Mouse (Mus musculus) liver, adult 2 months (tissue): Measurements from ENCODE around the gene Btbd8. TPM values are rescaled to one million over a fixed set of nuclear protein-coding genes. Genes with fewer than 3 reads are reported as not detected.

Experiments
- DNase-seq: peaks from one replicate; pipeline ENCODE4 v3.0.0-alpha.2; 2011; ENCODE audit warnings: low read depth, low spot score; ENCODE audit errors: extremely low read depth
- H3K27ac ChIP-seq: fragments of 200-500 bp; replicated peaks from 2 replicates; pipeline ENCODE4 v1.5.1; 2012; ENCODE audit warnings: low read depth, mild to moderate bottlenecking, control low read depth, inconsistent platforms, low read length; ENCODE audit not compliant: insufficient read depth
- H3K27me3 ChIP-seq: fragments of 200-500 bp; 2 replicates; pipeline ENCODE4 v1.6.1; 2012; ENCODE audit warnings: mild to moderate bottlenecking, moderate library complexity, low read length, inconsistent platforms; ENCODE audit not compliant: control insufficient read depth, insufficient read depth
- H3K36me3 ChIP-seq: fragments of 200-500 bp; 2 replicates; pipeline ENCODE4 v1.6.1; 2012; ENCODE audit warnings: low read length, inconsistent platforms; ENCODE audit not compliant: control insufficient read depth, insufficient read depth
- H3K4me1 ChIP-seq: fragments of 200-500 bp; 2 replicates; pipeline ENCODE4 v1.6.1; 2011; ENCODE audit warnings: low read length; ENCODE audit not compliant: control insufficient read depth, insufficient read depth
- H3K4me3 ChIP-seq: fragments of 200-500 bp; 2 replicates; pipeline ENCODE4 v1.5.1; 2011; ENCODE audit warnings: low read depth, mild to moderate bottlenecking, control low read depth, low read length, moderate library complexity; ENCODE audit not compliant: insufficient read depth
- H3K79me2 ChIP-seq: fragments of 200-500 bp; 2 replicates; pipeline ENCODE4 v1.6.1; 2012; ENCODE audit warnings: inconsistent platforms, mild to moderate bottlenecking, low read length, moderate library complexity; ENCODE audit not compliant: control insufficient read depth, insufficient read depth
- H3K9ac ChIP-seq: fragments of 200-500 bp; 2 replicates; pipeline ENCODE4 v1.6.1; 2012; ENCODE audit warnings: low read depth, mild to moderate bottlenecking, control low read depth, inconsistent platforms, low read length
- CTCF ChIP-seq: fragments of 200-500 bp; IDR thresholded peaks from 2 replicates; pipeline ENCODE4 v1.5.1; 2011; ENCODE audit warnings: low read depth, low read length, control low read depth
- POLR2A ChIP-seq: fragments of 200-500 bp; IDR thresholded peaks from 2 replicates; pipeline ENCODE4 v1.6.1; 2011; ENCODE audit warnings: low read length, control low read depth; ENCODE audit not compliant: insufficient read depth; ENCODE audit errors: extremely low read depth
- WGBS: fragments of 180-500 bp; shearing (Covaris S2); methylation state at CpG from one replicate; pipeline ENCODE4 v1.1.7; 2018; 5-methylcytosine and 5-hydroxymethylcytosine counted together
- polyA plus RNA-seq: library from polyadenylated mRNA; depleted of rRNA; stranded (reverse); fragments of >200 nt; gene quantifications from 2 replicates; pipeline ENCODE4 v1.2.3, GENCODE M21; 2012
- total RNA-seq: library from RNA; depleted of rRNA; stranded (reverse); fragments of >200 nt; gene quantifications from 2 replicates; pipeline ENCODE4 v1.2.3, GENCODE M21; 2014

Gene Btbd8
- total and polyA plus RNA-seq, 2 experiments, result 0.33 to 3.4 TPM

DNA sequence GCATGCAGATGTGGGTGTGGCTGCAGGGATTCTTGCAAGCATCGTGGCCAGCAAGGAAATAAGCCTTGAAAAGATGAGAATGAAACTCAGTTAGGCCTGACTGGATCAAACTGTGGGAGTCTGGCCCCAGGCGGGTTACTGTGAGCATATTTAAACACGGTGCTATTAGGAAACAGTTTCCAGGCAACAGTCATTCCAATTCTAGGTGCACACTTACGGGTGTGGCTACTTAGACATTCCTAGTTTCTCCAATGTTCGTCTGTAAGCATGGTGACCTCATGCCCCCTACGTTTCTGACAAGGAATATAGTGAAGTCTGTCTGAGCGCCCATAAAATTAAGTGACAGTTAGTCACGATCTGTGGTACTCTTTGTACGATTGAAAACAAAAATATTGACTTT lies 53.2 kb downstream of the Btbd8 start:
- peaks cover 2% of the 10 kb centered on the region; the same call in 1 of the 2 replicates for H3K36me3 ChIP-seq
- H3K27me3 ChIP-seq, result no peaks in the 10 kb centered on the region
- DNase-seq, result no peak
- H3K9ac ChIP-seq, result no peak overlapping the region
- H3K4me3 ChIP-seq, result no peak overlapping the region
- no peak overlapping the region for H3K27ac ChIP-seq
- WGBS, result 91% methylated on average over 9 of the region's 9 CpGs
- TF ChIP-seq POLR2A (no peak), CTCF (no peak)
- H3K4me1 ChIP-seq, result no peaks in the 10 kb centered on the region
- H3K79me2 ChIP-seq, result no peaks in the 10 kb centered on the region

DNA sequence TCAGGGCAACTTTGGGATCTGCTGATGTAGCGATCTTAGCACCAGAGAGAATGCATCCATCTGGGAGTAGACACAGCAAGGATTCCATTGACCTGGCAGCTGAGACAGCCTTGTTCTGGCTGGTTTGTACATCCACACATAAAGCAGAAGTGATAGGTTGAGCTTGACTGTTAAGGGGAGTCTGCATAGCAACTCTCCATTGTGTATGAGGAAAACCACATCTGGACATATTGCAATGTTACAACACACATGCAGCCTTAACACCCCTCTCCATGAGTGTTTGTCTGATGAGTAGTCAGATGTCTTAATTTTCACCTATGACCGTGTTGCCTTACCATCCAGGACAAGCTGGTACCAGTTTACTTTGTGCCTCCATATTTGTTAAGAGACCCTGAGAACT lies 54.7 kb downstream of the Btbd8 start:
- H3K4me3 ChIP-seq, result no peak overlapping the region
- H3K79me2 ChIP-seq, result no peaks in the 10 kb centered on the region
- H3K36me3 ChIP-seq, result peaks cover 2% of the 10 kb centered on the region; the same call in 1 of the 2 replicates
- no peaks in the 10 kb centered on the region for H3K27me3 ChIP-seq
- DNase-seq, result no peak
- WGBS, result 96% methylated on average over 2 of the region's 2 CpGs
- no peak overlapping the region for H3K27ac ChIP-seq
- no peak for TF ChIP-seq POLR2A
- no peak for TF ChIP-seq CTCF
- H3K9ac ChIP-seq, result no peak overlapping the region
- no peaks in the 10 kb centered on the region for H3K4me1 ChIP-seq

DNA sequence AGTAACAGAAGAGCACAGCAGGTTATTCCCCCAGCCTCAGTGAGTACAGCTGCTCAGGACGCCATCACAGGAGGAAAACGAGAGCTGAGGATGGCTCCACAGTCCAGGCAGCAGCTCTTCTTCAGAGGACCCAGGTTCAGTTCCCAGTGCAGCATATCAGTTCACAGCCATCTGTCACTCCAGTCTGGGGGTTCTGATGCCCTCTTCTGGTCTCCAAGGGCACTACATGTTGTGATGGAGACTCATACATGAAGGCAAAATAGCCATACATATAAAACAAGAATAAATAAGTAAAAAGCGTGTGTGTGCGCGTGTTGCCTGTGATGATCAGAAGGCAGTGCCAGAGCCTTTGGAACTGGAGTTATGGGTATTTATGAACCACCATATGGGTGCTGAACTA lies 57.0 kb downstream of the Btbd8 start:
- TF ChIP-seq POLR2A, result no peak
- TF ChIP-seq CTCF, result no peak
- H3K4me3 ChIP-seq, result no peak overlapping the region
- DNase-seq, result no peak
- no peaks in the 10 kb centered on the region for H3K27me3 ChIP-seq
- peaks cover 2% of the 10 kb centered on the region; the same call in 1 of the 2 replicates for H3K36me3 ChIP-seq
- H3K79me2 ChIP-seq, result no peaks in the 10 kb centered on the region
- 97% methylated on average over 5 of the region's 5 CpGs for WGBS
- H3K27ac ChIP-seq, result no peak overlapping the region
- H3K9ac ChIP-seq, result no peak overlapping the region
- H3K4me1 ChIP-seq, result no peaks in the 10 kb centered on the region

DNA sequence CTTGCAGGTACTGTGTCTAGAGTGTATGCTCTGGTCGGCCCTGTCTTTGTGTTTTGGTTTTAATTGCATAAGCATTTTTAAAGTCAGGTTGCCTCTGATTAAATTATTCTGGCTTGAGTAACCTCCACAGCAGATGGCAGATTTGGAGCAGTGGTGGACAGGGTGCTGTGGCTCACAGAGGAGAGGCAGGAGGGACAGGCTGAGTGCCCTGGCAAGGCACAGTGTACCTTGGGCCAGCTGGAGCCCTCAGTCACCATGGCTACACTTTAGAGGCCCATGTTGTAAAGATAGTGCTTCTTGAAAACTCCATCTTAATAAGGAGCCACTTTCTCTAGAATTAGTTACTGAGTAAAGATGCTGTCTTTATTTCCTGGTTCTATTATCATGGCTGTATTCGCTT lies 58.2 kb downstream of the Btbd8 start:
- no peaks in the 10 kb centered on the region for H3K4me1 ChIP-seq
- DNase-seq, result no peak
- peaks cover 2% of the 10 kb centered on the region; the same call in 1 of the 2 replicates for H3K36me3 ChIP-seq
- H3K9ac ChIP-seq, result no peak overlapping the region
- no peak overlapping the region for H3K4me3 ChIP-seq
- TF ChIP-seq POLR2A, result no peak
- no peak for TF ChIP-seq CTCF
- no peaks in the 10 kb centered on the region for H3K27me3 ChIP-seq
- no peaks in the 10 kb centered on the region for H3K79me2 ChIP-seq
- WGBS, result 93% methylated on average over 2 of the region's 2 CpGs
- no peak overlapping the region for H3K27ac ChIP-seq

DNA sequence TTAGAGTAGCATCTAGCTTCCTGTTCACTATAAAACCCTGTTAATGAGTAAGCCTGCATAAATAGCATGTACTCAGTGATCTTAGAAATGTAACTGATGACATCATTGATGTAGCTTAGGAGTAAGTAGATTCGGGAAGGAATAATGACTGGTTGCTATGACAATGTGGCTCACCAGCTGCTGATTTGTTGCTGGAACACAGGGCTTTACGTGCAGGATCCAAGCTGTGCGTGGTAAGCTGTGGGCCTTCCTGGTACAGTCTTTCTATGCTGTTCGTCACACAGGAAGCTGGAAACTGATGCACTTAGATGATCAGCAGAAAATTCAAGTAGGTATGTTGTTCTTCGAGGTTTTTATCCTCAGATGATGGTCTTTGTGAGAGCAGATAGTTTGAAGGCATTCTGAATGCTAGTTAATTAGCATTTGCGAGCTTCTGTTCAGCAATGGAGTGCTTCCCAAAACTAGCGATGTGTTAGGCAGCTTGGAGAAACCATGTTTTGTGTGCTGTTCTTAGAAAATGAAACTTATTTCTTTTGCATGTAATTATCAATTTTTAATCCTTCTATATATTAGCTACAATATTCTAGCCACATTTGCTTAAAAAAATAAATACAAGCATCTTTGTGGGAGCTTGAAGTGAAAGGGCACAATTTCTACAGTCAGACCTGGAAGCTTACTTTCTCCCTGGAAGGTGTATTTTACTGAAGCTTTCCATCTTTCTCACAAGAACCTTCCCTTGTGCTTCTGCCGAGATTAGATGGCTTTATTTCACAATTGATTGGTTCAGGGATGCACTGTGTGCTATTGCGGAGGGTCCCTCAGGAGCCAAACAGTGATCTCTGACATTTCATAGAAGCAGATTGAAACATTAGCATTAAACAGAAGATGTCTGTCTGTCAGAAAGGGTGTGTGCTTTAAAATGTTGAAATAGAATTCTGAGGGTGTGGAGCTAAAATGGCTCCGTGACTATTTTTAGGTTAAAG lies 60.0 kb downstream of the Btbd8 start:
- Histone ChIP-seq H3K9ac (no peak overlapping the region), H3K79me2 (no peaks in the 10 kb centered on the region), H3K27me3 (no peaks in the 10 kb centered on the region), H3K36me3 (no peaks in the 10 kb centered on the region; the same call in 1 of the 2 replicates), H3K27ac (no peak overlapping the region), H3K4me3 (no peak overlapping the region), H3K4me1 (no peaks in the 10 kb centered on the region)
- DNase-seq, result no peak
- WGBS, result 89% methylated on average over 10 of the region's 10 CpGs
- TF ChIP-seq CTCF, result no peak
- no peak for TF ChIP-seq POLR2A

DNA sequence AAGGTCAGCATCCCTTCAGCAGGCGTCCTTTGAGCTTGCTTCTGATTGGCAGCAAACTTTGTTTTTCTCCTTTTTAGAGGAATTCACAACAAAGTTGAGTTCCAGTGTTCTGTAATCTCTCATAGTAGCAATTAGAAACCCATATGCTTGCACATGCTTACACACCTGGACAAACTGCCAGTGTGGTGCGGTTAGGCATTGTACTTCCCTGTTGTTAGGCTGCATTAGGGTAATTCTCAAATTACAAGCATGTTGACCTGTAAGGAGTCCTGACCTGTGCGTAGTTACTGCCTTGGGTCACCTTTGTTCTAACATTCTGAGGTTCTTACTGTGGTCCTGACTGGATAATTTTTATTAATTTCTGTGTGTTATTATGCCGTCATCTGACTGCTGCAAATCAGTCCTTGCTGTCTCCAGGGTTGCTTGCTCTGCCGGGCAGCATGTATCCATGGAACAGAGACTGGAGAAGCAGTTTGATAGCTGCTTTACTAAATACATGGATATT lies 61.1 kb downstream of the Btbd8 start:
- 0 out of 2 replicates have a peak, but pooled peaks cover 2% of the 10 kb centered on the region for H3K36me3 ChIP-seq
- no peak for DNase-seq
- H3K27me3 ChIP-seq, result no peaks in the 10 kb centered on the region
- 83% methylated on average over 5 of the region's 5 CpGs for WGBS
- H3K9ac ChIP-seq, result no peak overlapping the region
- no peaks in the 10 kb centered on the region for H3K79me2 ChIP-seq
- H3K4me1 ChIP-seq, result no peaks in the 10 kb centered on the region
- no peak overlapping the region for H3K27ac ChIP-seq
- H3K4me3 ChIP-seq, result no peak overlapping the region
- TF ChIP-seq POLR2A (no peak), CTCF (no peak)
